Mouse (Mus musculus): ENCODE measurements around the gene Klk11. TPM values are rescaled to one million over a fixed set of nuclear protein-coding genes. Genes with fewer than 3 reads are reported as not detected.

The Klk11 gene
- polyA plus RNA-seq, 1 experiment from 2014 or later, result not detected

DNA sequence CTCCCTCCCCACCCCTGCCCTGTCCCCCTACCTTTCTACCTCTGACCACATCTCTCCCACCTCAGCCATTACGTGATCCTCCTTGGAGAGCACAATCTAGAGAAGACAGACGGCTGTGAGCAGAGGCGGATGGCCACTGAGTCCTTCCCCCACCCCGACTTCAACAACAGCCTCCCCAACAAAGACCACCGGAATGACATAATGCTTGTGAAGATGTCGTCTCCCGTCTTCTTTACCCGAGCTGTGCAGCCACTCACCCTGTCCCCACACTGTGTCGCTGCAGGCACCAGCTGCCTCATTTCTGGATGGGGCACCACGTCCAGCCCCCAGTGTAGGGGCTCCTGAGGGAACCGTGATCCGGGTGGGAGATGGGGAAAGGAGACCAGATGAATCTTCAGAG, 3.0 kb downstream of the Klk11 start:
- Histone ChIP-seq H3K9me3 (replicated peaks) (no peaks in the 10 kb centered on the region), H3K27me3 (peaks cover 2% of the 10 kb centered on the region; the same call in 1 of the 2 replicates), H3K27ac (replicated peaks) (no peak overlapping the region), H3K4me2 (no peak overlapping the region), H3K9ac (no peak overlapping the region), H3K4me1 (replicated peaks) (no peaks in the 10 kb centered on the region), H3K4me3 (replicated peaks) (no peak overlapping the region), H3K36me3 (replicated peaks) (no peaks in the 10 kb centered on the region)
- 62% methylated on average over 12 of the region's 12 CpGs for WGBS (ENCODE audit: insufficient replicate concordance)
- no peak for ATAC-seq (ENCODE audit: insufficient read depth)

DNA sequence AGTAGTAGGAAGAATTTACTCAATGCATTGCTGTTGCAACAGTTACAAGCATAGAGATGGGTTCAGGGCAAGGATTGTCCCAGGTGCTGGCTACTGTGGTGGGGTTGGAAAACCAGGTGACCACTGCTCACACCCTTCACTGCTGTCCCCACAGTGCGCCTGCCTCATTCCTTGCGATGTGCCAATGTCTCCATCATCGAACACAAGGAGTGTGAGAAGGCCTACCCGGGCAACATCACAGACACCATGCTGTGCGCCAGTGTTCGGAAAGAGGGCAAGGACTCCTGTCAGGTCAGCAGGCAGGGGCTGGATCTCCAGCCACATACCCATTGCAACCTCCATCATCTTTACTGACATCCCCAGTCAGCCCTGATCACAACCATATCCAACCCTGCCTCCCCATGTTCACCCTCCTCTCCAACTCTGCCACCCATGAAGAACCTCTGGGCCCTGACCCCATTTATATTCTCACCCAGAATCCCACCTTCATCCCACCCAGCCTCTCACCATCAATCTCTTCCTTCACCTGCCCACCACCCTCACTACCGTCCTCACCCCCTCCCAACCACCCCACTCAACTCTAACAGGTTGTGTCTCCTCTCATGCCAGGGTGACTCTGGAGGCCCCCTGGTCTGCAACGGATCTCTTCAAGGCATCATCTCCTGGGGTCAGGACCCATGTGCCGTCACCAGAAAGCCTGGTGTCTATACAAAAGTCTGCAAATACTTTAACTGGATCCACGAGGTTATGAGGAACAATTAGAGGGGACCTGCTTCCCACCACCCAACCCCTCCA, 4.0 kb downstream of the Klk11 start:
- Histone ChIP-seq H3K4me1 (replicated peaks) (0 out of 2 replicates have a peak, but pooled peaks cover 2% of the 10 kb centered on the region), H3K36me3 (replicated peaks) (no peaks in the 10 kb centered on the region), H3K4me2 (no peak overlapping the region), H3K9ac (no peak overlapping the region), H3K27me3 (peaks cover 11% of the 10 kb centered on the region), H3K4me3 (replicated peaks) (no peak overlapping the region), H3K9me3 (replicated peaks) (no peaks in the 10 kb centered on the region), H3K27ac (replicated peaks) (no peak overlapping the region)
- ATAC-seq (ENCODE audit: insufficient read depth), result no peak
- 67% methylated on average over 10 of the region's 10 CpGs for WGBS (ENCODE audit: insufficient replicate concordance)

DNA sequence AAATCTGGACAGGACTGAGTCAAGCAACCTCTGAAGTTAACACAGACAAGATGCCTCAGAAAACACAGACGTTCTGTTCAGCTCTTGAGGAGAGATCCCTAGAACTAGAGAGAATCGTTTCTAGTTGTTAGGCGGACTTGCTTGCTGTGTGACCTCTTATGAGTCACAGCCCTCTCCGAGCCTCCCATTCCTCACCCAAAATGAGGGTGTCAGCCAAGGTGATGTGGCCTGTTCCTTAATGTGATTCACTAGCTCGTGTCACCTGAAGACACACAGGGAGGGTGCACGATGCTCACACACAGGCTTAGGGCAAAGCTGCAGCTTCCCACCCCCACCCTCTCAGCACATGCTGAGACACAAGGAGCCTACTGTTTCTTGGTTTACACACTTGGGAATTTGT, 5.8 kb downstream of the Klk11 start:
- no peak for ATAC-seq (ENCODE audit: insufficient read depth)

DNA sequence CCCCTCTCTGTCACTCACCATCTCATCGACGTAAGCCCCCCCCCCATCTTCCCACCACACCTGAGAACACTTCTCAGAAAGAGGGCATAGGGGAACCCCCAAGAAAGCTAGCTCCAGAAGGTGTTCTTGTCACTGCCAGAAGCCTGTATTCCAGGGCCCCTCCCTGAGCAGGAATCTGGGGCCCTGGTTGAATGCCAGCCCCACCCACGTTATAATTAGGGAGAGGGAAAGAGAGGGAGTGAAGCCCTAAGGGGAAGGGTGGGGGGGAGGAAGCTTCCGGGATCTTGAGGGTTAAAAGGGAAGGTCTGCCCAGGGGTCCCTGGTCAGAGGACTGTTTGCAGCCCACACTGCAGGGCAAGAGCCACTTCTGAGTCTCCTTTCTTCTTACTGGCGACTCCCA, 6.3 kb downstream of the Klk11 start, which contains the start of gene Klk10:
Gene Klk10, plus strand, starts transcription at position 290 of the 400 bp plus-strand sequence.
- WGBS (ENCODE audit: insufficient replicate concordance), result 32% methylated on average over 5 of the region's 5 CpGs
- Histone ChIP-seq H3K4me3 (replicated peaks) (no peak within 1 kb of the TSS), H3K4me2 (no peak within 1 kb of the TSS), H3K4me1 (replicated peaks) (0 out of 2 replicates have a peak, but pooled peaks cover 2% of the 10 kb centered on the region), H3K27me3 (peaks cover 15% of the 10 kb centered on the region), H3K9me3 (replicated peaks) (no peaks in the 10 kb centered on the region), H3K27ac (replicated peaks) (no peak within 1 kb of the TSS), H3K9ac (no peak within 1 kb of the TSS), H3K36me3 (replicated peaks) (no peaks in the 10 kb centered on the region)
- ATAC-seq (ENCODE audit: insufficient read depth), result no peak

More for the DNA sequence above, 5.8 kb downstream of the Klk11 start:
- no peak overlapping the region for H3K27ac ChIP-seq (replicated peaks)
- WGBS (ENCODE audit: insufficient replicate concordance), result 52% methylated on average over 6 of the region's 6 CpGs
- H3K4me2 ChIP-seq, result no peak overlapping the region
- H3K36me3 ChIP-seq (replicated peaks), result no peaks in the 10 kb centered on the region
- peaks cover 15% of the 10 kb centered on the region for H3K27me3 ChIP-seq
- no peaks in the 10 kb centered on the region for H3K9me3 ChIP-seq (replicated peaks)
- no peak overlapping the region for H3K9ac ChIP-seq
- H3K4me1 ChIP-seq (replicated peaks), result 0 out of 2 replicates have a peak, but pooled peaks cover 2% of the 10 kb centered on the region
- H3K4me3 ChIP-seq (replicated peaks), result no peak overlapping the region

DNA sequence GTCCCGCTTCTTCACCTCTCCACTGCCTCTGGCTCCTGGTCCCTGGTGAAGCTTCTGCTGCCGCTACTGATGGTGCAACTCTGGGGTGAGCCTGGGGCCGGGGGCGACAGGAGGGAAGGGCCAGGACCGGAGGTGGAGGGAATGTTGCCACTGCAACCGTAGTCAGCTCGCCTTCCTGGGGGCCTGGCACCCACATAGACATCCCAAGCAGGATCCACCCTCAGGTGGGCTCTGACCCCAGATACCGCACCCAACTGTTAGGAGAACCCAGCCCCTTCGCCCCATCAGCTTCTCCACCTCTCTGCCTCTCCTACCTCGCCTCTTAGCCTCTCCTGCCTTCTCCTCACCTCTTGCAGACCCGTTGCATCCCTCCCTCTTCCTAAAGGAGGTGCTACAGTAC, 7.1 kb downstream of the Klk11 start:
- Histone ChIP-seq H3K36me3 (replicated peaks) (no peaks in the 10 kb centered on the region), H3K4me3 (replicated peaks) (no peak overlapping the region), H3K27me3 (peaks cover 15% of the 10 kb centered on the region), H3K4me2 (no peak overlapping the region), H3K4me1 (replicated peaks) (0 out of 2 replicates have a peak, but pooled peaks cover 2% of the 10 kb centered on the region), H3K9me3 (replicated peaks) (no peaks in the 10 kb centered on the region), H3K9ac (no peak overlapping the region), H3K27ac (replicated peaks) (no peak overlapping the region)
- WGBS (ENCODE audit: insufficient replicate concordance), result 72% methylated on average over 11 of the region's 11 CpGs
- ATAC-seq (ENCODE audit: insufficient read depth), result no peak

DNA sequence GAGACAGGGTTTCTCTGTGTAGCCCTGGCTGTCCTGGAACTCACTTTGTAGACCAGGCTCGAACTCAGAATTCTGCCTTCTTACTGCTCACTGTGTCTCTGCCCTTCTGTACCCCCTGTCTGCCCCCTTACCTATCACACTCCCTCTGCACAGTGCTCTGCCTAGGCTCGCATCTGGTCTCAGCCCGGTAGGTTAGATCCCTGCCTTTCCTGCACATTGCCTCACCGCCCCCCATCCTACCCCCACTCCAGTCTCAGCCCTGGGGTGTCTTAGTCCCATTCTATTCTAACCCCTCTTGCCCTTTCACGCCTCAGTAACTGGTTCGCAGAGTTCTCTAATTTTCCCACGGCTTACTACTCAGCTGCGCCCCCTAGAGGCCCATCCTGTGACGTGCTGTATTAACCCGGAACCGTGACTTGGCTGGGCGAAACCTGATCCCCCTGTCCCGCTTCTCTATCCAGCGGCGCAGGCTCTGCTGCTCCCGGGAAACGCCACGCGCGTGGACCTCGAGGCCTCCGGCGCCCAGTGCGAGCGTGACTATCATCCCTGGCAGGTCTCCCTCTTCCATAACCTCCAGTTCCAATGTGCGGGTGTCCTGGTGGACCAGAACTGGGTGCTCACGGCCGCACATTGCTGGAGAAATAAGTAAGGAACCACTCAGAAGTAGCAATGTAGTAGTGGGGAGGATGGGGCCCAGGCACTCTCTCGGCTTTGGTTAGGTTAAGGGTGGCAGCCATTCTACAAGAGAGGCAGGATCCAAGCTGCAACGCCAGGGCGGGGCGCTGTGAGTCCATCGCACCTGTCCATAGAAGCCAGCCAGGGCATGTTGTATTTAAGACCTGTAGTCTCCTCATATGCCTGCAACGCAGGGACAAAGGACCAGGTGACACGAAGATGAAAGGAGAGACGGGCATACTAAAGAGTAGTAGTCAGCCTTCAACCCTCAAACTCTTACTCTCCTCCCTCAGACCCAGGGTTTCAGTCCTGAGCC, 8.2 kb downstream of the Klk11 start:
- Histone ChIP-seq H3K27ac (replicated peaks) (no peak overlapping the region), H3K9me3 (replicated peaks) (no peaks in the 10 kb centered on the region), H3K27me3 (peaks cover 15% of the 10 kb centered on the region), H3K9ac (no peak overlapping the region), H3K36me3 (replicated peaks) (no peaks in the 10 kb centered on the region), H3K4me2 (peak overlapping the region; percentile 48), H3K4me3 (replicated peaks) (no peak overlapping the region), H3K4me1 (replicated peaks) (0 out of 2 replicates have a peak, but pooled peaks cover 2% of the 10 kb centered on the region)
- 8% methylated on average over 36 of the region's 36 CpGs for WGBS (ENCODE audit: insufficient replicate concordance)
- no peak for ATAC-seq (ENCODE audit: insufficient read depth)

DNA sequence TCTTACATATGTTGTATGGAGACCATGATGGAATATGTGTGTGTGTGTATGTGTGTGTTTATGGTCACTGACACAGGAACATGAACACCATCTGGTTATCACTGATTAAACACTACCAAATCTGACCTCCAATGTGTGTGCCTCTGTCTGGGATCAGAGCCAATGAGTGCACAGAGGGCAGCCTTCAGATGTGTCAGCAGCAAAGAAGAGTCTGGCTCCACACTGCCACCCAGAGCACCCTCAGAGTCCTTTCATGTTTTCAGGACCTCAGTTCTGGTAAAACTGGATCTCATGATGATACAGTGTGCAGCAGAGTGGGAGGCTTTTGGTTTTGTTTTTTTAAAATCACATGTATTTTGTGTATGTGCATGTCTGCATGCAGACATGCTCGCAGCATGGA, 10.9 kb downstream of the Klk11 start:
- H3K27ac ChIP-seq (replicated peaks), result no peak overlapping the region
- peaks cover 15% of the 10 kb centered on the region for H3K27me3 ChIP-seq
- no peak overlapping the region for H3K4me2 ChIP-seq
- H3K4me3 ChIP-seq (replicated peaks), result no peak overlapping the region
- H3K4me1 ChIP-seq (replicated peaks), result 0 out of 2 replicates have a peak, but pooled peaks cover 2% of the 10 kb centered on the region
- WGBS (ENCODE audit: insufficient replicate concordance), result 68% methylated on average over 1 of the region's 1 CpGs
- H3K9ac ChIP-seq, result no peak overlapping the region
- no peak for ATAC-seq (ENCODE audit: insufficient read depth)
- no peaks in the 10 kb centered on the region for H3K9me3 ChIP-seq (replicated peaks)
- H3K36me3 ChIP-seq (replicated peaks), result no peaks in the 10 kb centered on the region

DNA sequence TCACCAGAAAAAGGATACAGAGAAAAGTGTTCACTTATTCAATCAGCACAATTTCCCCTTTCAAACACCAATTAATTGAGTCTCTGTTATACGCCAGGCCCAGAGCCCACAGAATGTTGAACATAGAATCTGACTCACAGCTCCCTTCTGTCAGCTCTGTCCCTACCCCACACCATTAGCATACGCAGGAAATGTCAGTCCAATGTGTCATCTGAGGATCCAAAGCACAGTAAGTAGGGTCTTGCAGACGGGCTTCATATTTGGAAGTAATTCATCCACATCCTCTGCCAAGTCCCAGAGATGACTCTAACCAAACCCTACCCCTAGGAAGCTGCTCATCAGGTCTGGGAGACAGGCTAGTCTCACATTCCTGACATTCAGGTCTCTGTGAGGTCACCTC, 13.7 kb downstream of the Klk11 start:
- ATAC-seq (ENCODE audit: insufficient read depth), result no peak
- no peak overlapping the region for H3K4me3 ChIP-seq (replicated peaks)

DNA sequence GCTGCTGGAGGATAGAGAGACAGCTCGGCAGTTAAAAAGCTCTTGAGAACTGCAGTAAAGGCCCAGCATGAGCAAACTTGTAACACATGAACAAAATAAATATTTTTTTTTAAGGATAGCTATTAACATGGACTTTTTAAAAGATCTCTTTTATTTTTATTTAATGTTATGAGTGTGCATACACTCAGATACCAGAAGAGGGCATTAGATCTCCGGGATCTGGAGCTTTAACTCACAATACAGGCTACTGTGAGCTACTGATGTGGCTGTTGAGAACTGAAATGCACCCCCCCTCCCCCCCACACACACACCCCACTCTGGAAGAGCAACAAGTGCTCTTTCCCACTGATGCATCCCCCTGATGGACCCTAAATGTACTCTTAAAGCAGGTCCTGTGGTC, 14.9 kb downstream of the Klk11 start:
- H3K4me3 ChIP-seq (replicated peaks), result no peak overlapping the region
- H3K36me3 ChIP-seq (replicated peaks), result no peaks in the 10 kb centered on the region
- H3K4me2 ChIP-seq, result no peak overlapping the region
- no peak for ATAC-seq (ENCODE audit: insufficient read depth)
- no peak overlapping the region for H3K27ac ChIP-seq (replicated peaks)
- no peaks in the 10 kb centered on the region for H3K27me3 ChIP-seq
- H3K9ac ChIP-seq, result no peak overlapping the region
- H3K4me1 ChIP-seq (replicated peaks), result no peaks in the 10 kb centered on the region
- no peaks in the 10 kb centered on the region for H3K9me3 ChIP-seq (replicated peaks)
- 47% methylated on average over 2 of the region's 2 CpGs for WGBS (ENCODE audit: insufficient replicate concordance)

More for the DNA sequence above, 13.7 kb downstream of the Klk11 start:
- 49% methylated on average over 3 of the region's 3 CpGs for WGBS (ENCODE audit: insufficient replicate concordance)
- Histone ChIP-seq H3K9me3 (replicated peaks) (no peaks in the 10 kb centered on the region), H3K36me3 (replicated peaks) (no peaks in the 10 kb centered on the region), H3K4me2 (no peak overlapping the region), H3K9ac (no peak overlapping the region), H3K27me3 (peaks cover 6% of the 10 kb centered on the region), H3K27ac (replicated peaks) (no peak overlapping the region), H3K4me1 (replicated peaks) (no peaks in the 10 kb centered on the region)

DNA sequence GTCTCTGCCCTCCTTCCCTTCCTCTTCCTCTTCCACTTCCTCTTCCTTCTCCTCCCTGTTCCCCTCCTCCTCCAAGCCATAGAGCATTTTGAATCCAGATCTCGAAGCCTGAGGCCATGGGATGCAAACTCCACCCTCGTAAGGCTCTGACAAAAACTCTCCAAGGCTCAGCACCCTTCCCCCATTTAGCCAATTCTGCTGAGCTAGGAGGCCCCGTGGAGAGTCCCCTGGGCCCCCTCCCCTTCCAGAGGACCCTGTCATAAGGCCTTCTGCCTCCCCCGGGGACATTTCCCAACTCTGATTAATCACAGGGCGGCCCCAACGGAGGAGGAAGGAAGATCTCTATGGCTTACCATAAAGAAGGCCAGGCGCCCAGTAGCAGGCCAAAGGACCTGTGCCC, 17.2 kb downstream of the Klk11 start, which contains the start of gene Klk9:
Gene Klk9, plus strand, starts transcription at position 301 of the 400 bp plus-strand sequence.
- Histone ChIP-seq H3K4me1 (replicated peaks) (no peaks in the 10 kb centered on the region), H3K4me3 (replicated peaks) (no peak within 1 kb of the TSS), H3K27ac (replicated peaks) (no peak within 1 kb of the TSS), H3K36me3 (replicated peaks) (no peaks in the 10 kb centered on the region), H3K9ac (no peak within 1 kb of the TSS), H3K4me2 (no peak within 1 kb of the TSS), H3K9me3 (replicated peaks) (no peaks in the 10 kb centered on the region), H3K27me3 (peaks cover 16% of the 10 kb centered on the region)
- no peak for ATAC-seq (ENCODE audit: insufficient read depth)
- WGBS (ENCODE audit: insufficient replicate concordance), result 52% methylated on average over 7 of the region's 7 CpGs

DNA sequence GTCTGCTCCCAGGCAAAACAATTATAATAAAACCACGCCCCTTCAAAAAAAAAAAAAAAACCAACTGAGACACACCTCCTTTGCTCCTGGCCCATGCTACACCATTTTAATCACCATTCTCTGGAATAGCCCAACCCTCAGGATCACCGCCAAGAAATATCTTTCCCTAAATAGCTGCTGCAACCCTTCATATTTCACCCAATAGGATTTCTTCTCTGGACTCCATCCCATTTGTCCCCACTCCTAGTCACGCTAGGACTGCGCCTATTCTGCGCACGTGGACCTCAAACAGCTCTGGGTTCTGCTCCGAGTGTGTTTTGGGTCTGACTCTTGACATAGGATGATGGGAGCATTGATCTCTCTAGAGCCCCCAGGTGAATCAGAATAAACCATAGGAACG, 22.0 kb downstream of the Klk11 start:
- no peaks in the 10 kb centered on the region for H3K36me3 ChIP-seq (replicated peaks)
- H3K4me2 ChIP-seq, result peak overlapping the region; percentile 62; the same call in 1 of the 2 replicates
- H3K4me1 ChIP-seq (replicated peaks), result peaks cover 3% of the 10 kb centered on the region; the same call in 1 of the 2 replicates
- no peaks in the 10 kb centered on the region for H3K9me3 ChIP-seq (replicated peaks)
- no peak for ATAC-seq (ENCODE audit: insufficient read depth)
- H3K27ac ChIP-seq (replicated peaks), result no peak overlapping the region
- WGBS (ENCODE audit: insufficient replicate concordance), result 13% methylated on average over 8 of the region's 8 CpGs
- H3K27me3 ChIP-seq, result peaks cover 30% of the 10 kb centered on the region
- no peak overlapping the region for H3K9ac ChIP-seq
- H3K4me3 ChIP-seq (replicated peaks), result no peak overlapping the region

All from liver, embryonic 15.5 days (tissue).